Mouse (Mus musculus): ENCODE results near the gene Adamtsl1.
A peak's percentile ranks its signal among the peaks of the same experiment; 100 is the strongest.

DNA sequence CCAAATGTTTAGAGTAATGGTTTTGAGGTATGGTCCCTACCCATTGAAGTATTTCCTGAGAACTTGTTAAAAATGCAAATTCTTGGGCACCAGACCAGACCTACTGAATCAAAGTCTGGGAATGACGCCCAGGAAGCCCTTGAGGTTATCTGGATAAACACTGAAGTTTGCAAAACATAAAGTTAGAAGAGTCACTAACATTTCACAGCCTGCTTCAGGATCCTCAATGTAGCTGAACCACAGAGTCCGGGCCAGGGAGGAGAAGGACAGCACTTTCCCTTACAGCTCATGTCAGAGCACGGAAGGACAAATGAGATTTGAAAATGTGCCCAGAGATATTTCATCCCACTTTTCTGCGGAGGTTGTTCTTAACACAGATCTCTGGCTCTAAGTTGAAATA lies 370.1 kb downstream of the Adamtsl1 start:
- TF ChIP-seq EP300 (IDR thresholded peaks at IDR 0.05) (peak; percentile 85), CTCF (IDR thresholded peaks at IDR 0.05) (no peak)
